Comparison of ENCODE assay signal across 15 mouse cellular contexts in the genomic region with DNA sequence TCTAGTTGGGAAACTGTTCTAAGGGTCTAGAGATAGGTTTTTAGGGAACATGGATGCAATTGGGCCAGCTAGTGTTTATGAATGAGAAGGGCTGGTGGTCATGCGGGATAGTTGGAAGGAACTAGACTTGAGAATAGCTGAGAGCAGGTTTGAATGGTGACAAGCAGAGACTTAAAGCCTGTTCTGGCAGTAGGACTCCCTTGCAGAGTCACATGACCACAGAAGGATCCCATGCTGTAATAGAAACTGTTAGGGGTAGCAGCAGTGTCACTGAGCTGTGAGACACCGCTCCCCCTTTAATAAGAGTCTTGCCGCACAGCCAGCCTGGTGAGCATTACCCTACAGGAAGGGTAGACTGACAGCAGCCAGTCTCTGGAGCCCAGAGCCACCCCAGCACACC.
DNase-seq lines count a peak whose midpoint lies in the region; ATAC-seq and TF ChIP-seq lines count a peak whose summit lies in the region.
"Had no signal": no experiment of that assay in that cellular context is flagged by ENCODE, and none has a peak within 500 bp of the region (broad histone marks: within the 10 kb centered on the region; RNA-seq: fewer than 3 reads in every experiment).

No protein-coding gene starts in this region.

- ATAC-seq in heart, embryonic 11.5 days (replicated peaks; ENCODE audit: insufficient number of reproducible peaks, low FRiP score, low TSS enrichment) = no peak
- ATAC-seq in hindbrain, embryonic 12.5 days (ENCODE audit: low FRiP score) = no peak
- ATAC-seq in hindbrain, postnatal 0 days = no peak
- ATAC-seq in lung, embryonic 16.5 days (ENCODE audit: low read depth) = 0 out of 2 replicates have a peak, but pooled peaks have one; percentile 5
- no peak for ATAC-seq in limb, embryonic 13.5 days (ENCODE audit: low FRiP score, low read depth)
- ATAC-seq: intestine, embryonic 16.5 days had no signal

- peaks cover 10% of the 10 kb centered on the region for H3K4me1 ChIP-seq in heart, embryonic 11.5 days (ENCODE audit: control insufficient read depth, insufficient read depth, low read length)
- H3K4me1 ChIP-seq in hindbrain, embryonic 12.5 days = peaks cover 19% of the 10 kb centered on the region
- 0 out of 2 replicates have a peak, but pooled peaks cover 3% of the 10 kb centered on the region for H3K4me1 ChIP-seq in hindbrain, postnatal 0 days (ENCODE audit: insufficient read depth, low read length)
- H3K4me1 ChIP-seq in lung, embryonic 16.5 days (replicated peaks; ENCODE audit: control insufficient read depth, insufficient read depth, low read length) = peaks cover 9% of the 10 kb centered on the region
- H3K4me1 ChIP-seq in limb, embryonic 13.5 days = peaks cover 13% of the 10 kb centered on the region

- H3K27me3 ChIP-seq in heart, embryonic 11.5 days (ENCODE audit: control insufficient read depth, insufficient read depth, low read length) = no peaks in the 10 kb centered on the region
- no peaks in the 10 kb centered on the region for H3K27me3 ChIP-seq in hindbrain, embryonic 12.5 days
- H3K27me3 ChIP-seq in hindbrain, postnatal 0 days (ENCODE audit: insufficient read depth, low read length) = no peaks in the 10 kb centered on the region
- H3K27me3 ChIP-seq in lung, embryonic 16.5 days (ENCODE audit: control insufficient read depth, insufficient read depth, low read depth, low read length) = no peaks in the 10 kb centered on the region
- no peaks in the 10 kb centered on the region for H3K27me3 ChIP-seq in limb, embryonic 13.5 days
- H3K27me3 ChIP-seq: limb, embryonic 15.5 days had no signal

- H3K9me3 ChIP-seq in heart, embryonic 11.5 days (replicated peaks; ENCODE audit: control insufficient read depth, low read length) = no peaks in the 10 kb centered on the region
- H3K9me3 ChIP-seq in hindbrain, embryonic 12.5 days (replicated peaks) = no peaks in the 10 kb centered on the region
- H3K9me3 ChIP-seq in hindbrain, postnatal 0 days (ENCODE audit: low read length) = no peaks in the 10 kb centered on the region
- H3K9me3 ChIP-seq in lung, embryonic 16.5 days (ENCODE audit: control insufficient read depth, low read length) = no peaks in the 10 kb centered on the region
- H3K9me3 ChIP-seq in limb, embryonic 13.5 days = no peaks in the 10 kb centered on the region
- H3K9me3 ChIP-seq: hindbrain, embryonic 10.5 days; limb, embryonic 15.5 days had no signal

- H3K9ac ChIP-seq in heart, embryonic 11.5 days (ENCODE audit: low read depth, low read length) = no peak overlapping the region
- H3K9ac ChIP-seq in hindbrain, embryonic 12.5 days = no peak overlapping the region
- no peak overlapping the region for H3K9ac ChIP-seq in hindbrain, postnatal 0 days (replicated peaks; ENCODE audit: low read length)
- no peak overlapping the region for H3K9ac ChIP-seq in lung, embryonic 16.5 days (ENCODE audit: low read length)
- H3K9ac ChIP-seq in limb, embryonic 13.5 days = no peak overlapping the region
- H3K9ac ChIP-seq: forebrain, postnatal 0 days; limb, embryonic 15.5 days had no signal

- TF ChIP-seq CTCF in hindbrain, postnatal 0 days (IDR thresholded peaks at IDR 0.05; ENCODE audit: low read depth) = no peak

- no peak for DNase-seq in heart, adult 9 months (ENCODE audit: low spot score in 2 of 2)
- no peak for DNase-seq in hindbrain, postnatal 0 days (ENCODE audit: low spot score)
- no peak for DNase-seq in lung, postnatal 4 days
- DNase-seq in gastrocnemius, adult 8-10 months (ENCODE audit: low spot score in 2 of 2) = no peak
- DNase-seq: forebrain, postnatal 0 days; spleen, adult 18-20 months; thymus, postnatal 36 days had no signal

- no peaks in the 10 kb centered on the region for H3K36me3 ChIP-seq in heart, embryonic 11.5 days (ENCODE audit: control insufficient read depth, insufficient read depth, low read length)
- no peaks in the 10 kb centered on the region for H3K36me3 ChIP-seq in hindbrain, embryonic 12.5 days
- no peaks in the 10 kb centered on the region for H3K36me3 ChIP-seq in hindbrain, postnatal 0 days (ENCODE audit: insufficient read depth, low read length)
- H3K36me3 ChIP-seq in lung, embryonic 16.5 days (ENCODE audit: control insufficient read depth, insufficient read depth, low read length) = no peaks in the 10 kb centered on the region
- H3K36me3 ChIP-seq in limb, embryonic 13.5 days = no peaks in the 10 kb centered on the region; the same call in 1 of the 2 replicates
- H3K36me3 ChIP-seq: limb, embryonic 15.5 days had no signal

- 88% methylated on average over 3 of the region's 3 CpGs for WGBS in heart, embryonic 11.5 days (ENCODE audit: insufficient replicate concordance)
- 82% methylated on average over 3 of the region's 3 CpGs for WGBS in hindbrain, embryonic 12.5 days
- 81% methylated on average over 3 of the region's 3 CpGs for whole genome bisulfite sequencing in hindbrain, postnatal 0 days
- WGBS in lung, embryonic 16.5 days = 87% methylated on average over 3 of the region's 3 CpGs
- WGBS in limb, embryonic 13.5 days = 83% methylated on average over 3 of the region's 3 CpGs

- no peak overlapping the region for H3K4me3 ChIP-seq in heart, embryonic 11.5 days (ENCODE audit: low read depth, low read length)
- no peak overlapping the region for H3K4me3 ChIP-seq in hindbrain, embryonic 12.5 days
- H3K4me3 ChIP-seq in hindbrain, postnatal 0 days (ENCODE audit: low read length) = no peak overlapping the region
- H3K4me3 ChIP-seq in lung, embryonic 16.5 days (ENCODE audit: low read length) = no peak overlapping the region
- no peak overlapping the region for H3K4me3 ChIP-seq in limb, embryonic 13.5 days
- H3K4me3 ChIP-seq: erythroblast, embryonic 14.5 days; hindbrain, embryonic 10.5 days; limb, embryonic 15.5 days had no signal

- H3K27ac ChIP-seq in heart, embryonic 11.5 days (ENCODE audit: low read depth, low read length) = 0 out of 2 replicates have a peak overlapping the region, but pooled peaks have one; percentile 57
- H3K27ac ChIP-seq in hindbrain, embryonic 12.5 days = peak overlapping the region; percentile 48
- no peak overlapping the region for H3K27ac ChIP-seq in hindbrain, postnatal 0 days
- no peak overlapping the region for H3K27ac ChIP-seq in lung, embryonic 16.5 days (ENCODE audit: low read length)
- no peak overlapping the region for H3K27ac ChIP-seq in limb, embryonic 13.5 days
- H3K27ac ChIP-seq: hindbrain, embryonic 10.5 days had no signal

- H3K4me2 ChIP-seq in heart, embryonic 11.5 days = peak overlapping the region; percentile 52; the same call in 1 of the 2 replicates
- no peak overlapping the region for H3K4me2 ChIP-seq in hindbrain, embryonic 12.5 days (replicated peaks)
- H3K4me2 ChIP-seq in hindbrain, postnatal 0 days (ENCODE audit: low read depth, low read length) = no peak overlapping the region
- no peak overlapping the region for H3K4me2 ChIP-seq in lung, embryonic 16.5 days (ENCODE audit: low read depth, low read length)
- peak overlapping the region; percentile 44; the same call in 1 of the 2 replicates for H3K4me2 ChIP-seq in limb, embryonic 13.5 days (replicated peaks)

Comparison
In these comparisons a context has a peak if more than half of its experiments do, and no peak if none do; other contexts are left out.
1. H3K27ac ChIP-seq: peak in heart, embryonic 11.5 days (single experiment) and hindbrain, embryonic 12.5 days (single experiment); none in hindbrain, postnatal 0 days (single experiment), lung, embryonic 16.5 days (single experiment) and limb, embryonic 13.5 days (single experiment).
2. H3K4me2 ChIP-seq: peak in heart, embryonic 11.5 days (single experiment) and limb, embryonic 13.5 days (single experiment); none in hindbrain, embryonic 12.5 days (single experiment), hindbrain, postnatal 0 days (single experiment) and lung, embryonic 16.5 days (single experiment).